Mouse (Mus musculus): ENCODE measurements at regions not wholly inside any gene's neighbourhood (a gene's known extent, or its start where the extent isn't known, plus 50 kb on each side); places are given as distances from the start of the nearest gene placed in this dataset.

DNA sequence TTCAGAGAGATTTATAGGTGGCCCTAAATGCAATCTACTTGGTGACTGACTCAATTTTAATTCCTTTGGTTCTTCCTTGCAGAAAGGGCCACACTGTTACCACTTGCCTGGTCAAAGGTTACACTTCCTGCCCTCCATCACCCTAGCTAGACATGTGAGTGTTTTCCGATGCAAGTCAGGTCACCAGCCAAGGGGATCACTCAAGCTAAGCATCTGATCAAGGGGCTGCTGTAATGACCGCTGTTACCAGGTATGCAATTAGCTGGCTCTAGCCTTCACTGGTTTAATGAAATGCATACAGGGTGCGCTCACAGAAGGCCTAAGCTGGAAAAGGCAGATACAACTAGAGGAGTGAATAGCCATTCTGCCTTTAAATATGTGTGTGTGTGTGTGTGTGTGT, 105.1 kb downstream of the Mtx2 start:
- no peak for DNase-seq

DNA sequence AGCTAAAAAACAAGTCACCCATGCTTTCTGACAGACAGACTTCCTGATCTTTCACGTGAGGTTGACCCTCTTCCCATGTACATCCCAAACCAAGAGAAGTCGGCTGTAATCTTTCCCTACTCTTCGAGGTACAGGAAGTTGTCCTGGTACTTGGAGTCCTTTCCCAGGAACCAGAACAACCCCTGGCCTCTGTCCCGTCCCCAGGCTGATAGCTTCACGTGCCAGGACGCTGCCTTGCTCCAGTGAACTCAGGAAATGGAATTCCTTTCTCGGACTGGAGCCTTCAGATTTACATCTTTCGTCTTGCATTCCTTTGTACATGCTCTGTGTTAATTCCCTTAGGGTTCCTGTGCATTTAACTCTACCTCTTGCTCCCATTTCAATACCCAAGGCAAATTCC, 107.6 kb downstream of the Mtx2 start:
- no peak for DNase-seq

DNA sequence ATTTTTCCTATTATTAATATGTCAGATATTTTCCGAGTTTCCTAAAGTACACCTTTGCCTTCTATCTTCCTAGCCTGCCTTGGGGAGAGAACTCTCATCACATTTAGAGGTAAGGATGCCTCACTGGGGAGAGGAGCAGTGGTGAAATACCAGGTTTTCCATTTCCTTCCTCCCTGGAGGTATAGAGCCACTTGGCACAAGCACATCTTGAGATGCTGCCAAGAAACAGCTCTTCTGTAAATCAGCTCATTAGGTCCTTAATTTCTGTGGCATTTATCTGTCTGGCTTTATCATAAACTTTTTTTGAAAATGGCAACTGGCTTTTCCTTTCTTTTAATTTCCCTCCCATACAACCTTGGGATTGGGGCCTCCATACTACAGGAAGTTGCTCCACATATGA, 108.2 kb downstream of the Mtx2 start:
- DNase-seq = no peak

DNA sequence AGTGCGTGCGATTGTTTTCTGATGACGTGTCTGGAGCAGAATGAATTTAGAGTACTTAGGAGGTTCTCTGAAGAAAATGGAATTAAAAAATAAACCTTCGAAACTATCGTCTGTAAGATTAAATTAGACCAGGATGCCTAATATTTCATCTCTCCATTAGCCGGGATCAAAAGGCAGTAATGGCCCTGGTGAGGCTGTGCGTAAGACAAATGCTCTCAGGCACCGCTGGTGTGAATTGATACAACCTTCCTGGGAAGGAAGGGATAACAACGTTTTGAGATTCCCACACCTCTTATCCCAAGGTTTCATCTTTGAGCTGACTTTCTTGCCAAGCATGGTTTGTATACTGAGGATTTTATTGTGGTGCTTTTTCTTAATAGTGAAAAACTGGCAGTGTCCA, 113.1 kb downstream of the Mtx2 start:
- DNase-seq = no peak

DNA sequence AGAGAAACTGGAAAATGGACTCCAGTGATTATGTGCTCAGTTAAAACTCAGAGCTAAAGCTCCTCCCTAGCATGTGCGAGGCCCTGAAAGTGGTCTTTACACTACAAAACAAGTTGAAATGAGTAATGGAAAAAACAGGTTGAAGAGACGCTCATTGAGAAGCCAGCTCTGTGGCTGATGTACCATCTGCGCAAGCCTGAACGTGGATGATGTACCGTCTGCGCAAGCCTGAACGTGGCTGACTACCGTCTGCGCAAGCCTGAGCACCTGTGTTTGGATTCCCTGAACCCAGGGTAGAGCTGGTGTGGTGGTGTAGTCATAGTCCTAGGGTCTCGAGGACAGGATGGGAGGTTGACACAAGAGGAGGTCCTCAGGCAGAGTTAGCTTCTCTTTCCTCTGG, 116.4 kb downstream of the Mtx2 start:
- DNase-seq = no peak

DNA sequence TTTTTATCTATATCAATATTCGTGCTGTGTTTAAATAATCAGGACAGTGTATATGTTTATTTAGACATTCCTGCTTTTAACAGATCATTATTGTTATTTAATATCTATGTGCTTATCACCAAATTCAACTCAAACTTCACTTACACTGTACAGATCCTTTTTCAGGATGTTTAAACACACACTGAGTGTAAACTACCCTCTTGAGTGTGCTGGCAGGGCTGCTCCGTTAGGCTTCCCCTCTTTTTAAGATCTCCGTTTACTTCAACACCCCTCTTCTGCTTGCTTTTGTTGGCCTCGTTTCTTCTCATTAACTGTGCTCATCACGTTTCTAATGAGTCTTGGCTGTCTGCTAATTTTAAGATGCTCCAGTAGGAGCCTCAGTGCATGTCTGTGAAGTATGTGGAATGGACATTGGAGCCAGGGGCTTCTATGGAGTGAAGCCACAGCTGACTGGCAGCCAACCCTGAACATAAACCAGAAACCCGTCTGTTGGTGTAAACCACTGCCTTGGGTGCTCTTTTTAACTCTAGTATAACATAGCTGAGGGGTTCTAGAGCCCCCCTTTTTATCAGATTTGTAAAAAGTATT, 117.1 kb downstream of the Mtx2 start:
- no peak for DNase-seq

DNA sequence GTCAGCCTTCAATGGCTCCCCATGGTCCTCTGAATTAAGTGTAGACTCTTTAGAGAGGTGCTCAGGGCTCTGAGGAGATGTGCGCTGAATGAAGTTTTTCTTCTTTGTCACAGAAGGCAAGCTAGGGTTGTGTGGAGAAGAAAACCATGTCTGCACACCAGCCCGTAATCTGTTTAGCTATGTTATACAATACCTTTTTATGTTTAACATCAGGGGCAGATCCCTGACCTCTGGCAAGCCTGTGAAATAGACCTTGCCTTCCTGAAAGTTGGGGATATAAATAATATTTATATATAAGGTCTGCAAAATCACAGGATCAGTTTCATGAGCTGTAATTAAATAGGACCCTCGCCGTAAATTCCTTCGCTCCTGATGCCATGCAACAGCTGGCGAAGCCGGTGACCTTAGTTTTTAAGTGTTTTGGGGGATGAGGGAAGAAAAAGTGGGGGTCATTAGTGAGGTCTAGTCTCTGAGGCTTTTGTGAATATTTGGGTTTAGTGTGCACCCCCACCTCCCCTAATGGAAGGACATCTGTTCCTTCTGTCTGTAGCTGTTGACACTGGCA, 119.7 kb downstream of the Mtx2 start:
- DNase-seq = no peak

DNA sequence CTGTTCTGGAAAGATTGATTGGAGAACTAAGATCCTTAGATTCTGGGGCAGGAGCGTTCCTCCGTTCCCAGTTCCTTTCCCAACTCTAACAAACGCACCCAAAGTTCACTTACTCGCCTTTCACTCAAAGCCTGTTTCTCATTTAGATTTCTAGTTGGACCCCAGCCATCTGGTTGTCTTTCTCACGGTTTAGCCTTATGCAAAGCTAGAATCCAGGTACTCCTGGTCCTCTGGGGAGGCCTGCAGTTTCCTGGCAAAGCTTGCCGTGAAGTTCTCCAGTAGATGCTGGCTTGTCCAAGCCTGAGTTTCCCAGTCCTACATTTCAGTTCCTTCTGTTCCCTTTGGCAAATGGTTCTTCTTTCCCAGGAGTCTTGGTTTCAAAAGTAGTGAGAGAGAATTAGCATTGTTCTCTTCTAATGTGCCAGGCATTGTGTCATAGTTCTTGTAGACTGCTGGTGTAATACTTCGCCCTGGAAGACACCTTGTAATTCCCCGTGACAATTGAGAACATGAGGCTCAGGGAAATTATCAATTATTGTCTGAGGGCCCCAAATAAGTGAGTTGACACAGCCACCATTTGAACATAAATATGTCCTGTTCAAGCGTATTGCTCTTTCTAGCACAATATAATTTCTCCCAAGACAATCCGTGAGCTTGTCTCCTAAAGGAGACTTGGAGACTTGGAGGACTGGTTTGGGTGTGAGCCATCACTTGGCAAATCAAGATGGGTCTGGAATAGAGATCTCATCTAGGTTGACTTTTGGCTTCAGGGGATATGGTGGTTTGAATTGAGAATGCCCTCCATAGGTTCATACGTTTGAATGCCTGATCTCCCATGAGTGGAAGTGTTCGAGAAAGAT, 126.0 kb downstream of the Mtx2 start:
- DNase-seq = no peak

DNA sequence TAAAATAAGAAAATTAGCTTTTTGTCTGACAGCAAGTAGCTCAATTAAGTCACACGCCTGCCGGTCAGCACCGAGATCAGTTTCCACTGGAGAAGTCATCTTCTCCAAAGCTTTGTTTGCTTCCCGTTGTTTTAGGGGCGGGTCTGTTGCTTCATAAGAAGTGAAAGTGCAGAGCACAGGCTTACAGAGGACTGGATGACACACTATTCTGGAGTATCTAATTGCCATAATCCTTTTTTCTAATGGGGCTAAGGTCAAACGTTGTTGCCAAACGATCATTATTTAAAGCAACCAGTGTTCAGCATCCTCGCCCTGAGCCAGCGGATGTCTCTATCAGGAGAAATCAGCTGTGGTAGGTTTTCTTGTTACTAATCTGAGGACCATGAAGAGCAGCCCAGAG, 128.5 kb downstream of the Mtx2 start:
- no peak for DNase-seq

DNA sequence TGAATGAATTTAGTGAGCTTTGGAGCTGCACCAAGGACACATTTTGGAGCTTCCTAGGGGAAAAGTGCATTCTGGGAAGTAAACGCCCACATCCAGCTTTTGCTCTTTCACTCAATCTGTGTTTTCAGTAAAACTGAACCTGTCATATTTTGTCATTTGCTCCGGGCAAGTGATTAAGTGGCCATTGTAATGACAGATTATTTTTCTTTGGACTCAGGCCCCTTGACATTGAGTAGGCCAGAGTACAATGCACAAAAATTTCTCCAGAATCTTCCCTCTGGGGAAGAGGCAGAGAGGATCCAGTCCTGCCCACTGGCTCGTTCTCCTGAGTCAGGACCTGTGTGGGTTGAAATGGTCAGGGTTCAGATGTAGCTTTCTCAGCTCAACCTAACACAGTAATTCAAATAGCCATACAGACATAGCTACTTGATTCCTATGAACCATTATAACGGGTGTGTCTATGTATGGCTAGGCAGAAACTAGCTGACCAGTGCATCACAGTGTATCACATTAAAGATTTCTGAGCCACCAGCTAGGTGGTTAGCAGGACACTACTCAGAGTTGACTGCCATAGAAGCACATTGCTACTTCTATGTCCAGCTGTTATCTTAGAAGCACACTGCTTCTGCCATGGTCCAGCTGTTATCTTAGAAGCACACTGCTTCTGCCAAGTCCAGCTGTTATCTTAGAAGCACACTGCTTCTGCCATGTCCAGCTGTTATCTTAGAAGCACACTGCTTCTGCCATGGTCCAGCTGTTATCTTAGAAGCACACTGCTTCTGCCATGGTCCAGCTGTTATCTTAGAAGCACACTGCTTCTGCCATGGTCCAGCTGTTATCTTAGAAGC, 129.9 kb downstream of the Mtx2 start:
- DNase-seq = no peak

DNA sequence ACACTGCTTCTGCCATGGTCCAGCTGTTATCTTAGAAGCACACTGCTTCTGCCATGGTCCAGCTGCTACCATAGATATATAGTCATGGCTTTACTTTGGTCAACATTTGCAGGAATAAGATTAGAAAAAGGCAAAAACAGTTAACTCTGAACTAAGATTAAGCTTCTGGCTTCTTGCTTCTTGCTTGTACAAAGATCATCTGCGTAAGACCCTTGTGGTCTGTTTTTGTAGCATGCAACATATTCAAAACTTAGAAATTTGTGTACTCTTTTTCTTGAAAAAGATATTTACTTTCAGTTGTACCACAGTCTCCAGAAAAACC, 130.5 kb downstream of the Mtx2 start:
- no peak for DNase-seq

DNA sequence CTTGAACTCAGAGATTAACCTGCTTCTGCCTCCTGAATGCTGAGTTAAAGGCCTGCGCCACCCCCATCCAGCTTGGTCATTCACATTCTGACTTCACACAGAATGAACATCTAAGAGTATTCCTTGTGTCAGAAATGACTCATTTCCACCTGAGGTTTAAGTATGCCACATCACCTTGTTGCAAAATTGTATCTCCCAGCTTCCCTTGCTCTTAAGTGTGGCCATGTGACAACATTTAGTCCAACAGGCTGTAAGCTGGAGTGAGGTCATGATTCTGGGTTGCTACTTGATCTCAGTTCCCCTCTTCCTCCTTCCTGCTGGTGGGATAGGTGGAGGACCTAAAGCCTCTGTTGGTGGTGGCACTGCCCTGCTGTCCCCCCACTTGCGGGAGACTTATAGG, 131.0 kb downstream of the Mtx2 start:
- DNase-seq = no peak

DNA sequence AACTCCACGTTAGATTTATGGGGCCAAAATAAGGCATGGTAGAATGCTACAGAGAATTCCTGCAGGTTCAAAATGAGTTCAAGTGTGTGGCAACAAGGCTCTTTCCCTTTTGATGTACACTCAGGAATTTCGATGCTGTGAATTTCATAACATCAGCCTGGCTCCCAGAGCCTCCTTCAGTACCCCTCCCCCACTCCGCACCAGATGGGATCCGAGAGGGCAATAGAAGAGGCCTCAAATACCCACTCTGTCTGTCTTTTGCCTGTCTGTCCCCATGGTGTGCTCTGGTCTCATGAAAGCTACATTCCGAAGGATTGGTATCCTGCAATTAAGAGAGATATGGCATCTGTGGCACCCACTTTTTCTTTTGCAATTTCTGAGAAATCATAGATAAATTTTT, 134.3 kb downstream of the Mtx2 start:
- DNase-seq = no peak

DNA sequence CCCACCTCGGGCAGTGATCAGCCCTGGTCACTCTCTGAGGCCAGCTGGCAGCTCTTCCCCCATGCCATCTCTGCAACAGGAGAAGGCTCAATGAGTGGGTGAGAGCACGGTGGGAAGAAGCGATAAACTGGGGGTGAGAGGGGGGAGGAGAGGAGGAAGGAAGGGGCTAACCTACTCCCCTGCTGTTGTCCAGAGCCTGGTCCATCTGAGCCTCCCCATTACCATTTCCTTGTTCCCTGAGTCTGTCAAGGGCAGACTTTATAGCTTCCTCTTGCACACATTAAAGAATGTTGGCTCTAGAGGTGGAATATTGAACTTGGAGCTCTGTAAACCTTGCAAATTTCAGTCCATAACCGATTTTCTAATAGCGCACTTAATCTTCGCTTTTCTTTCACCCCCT, 136.8 kb downstream of the Mtx2 start:
- no peak for DNase-seq

DNA sequence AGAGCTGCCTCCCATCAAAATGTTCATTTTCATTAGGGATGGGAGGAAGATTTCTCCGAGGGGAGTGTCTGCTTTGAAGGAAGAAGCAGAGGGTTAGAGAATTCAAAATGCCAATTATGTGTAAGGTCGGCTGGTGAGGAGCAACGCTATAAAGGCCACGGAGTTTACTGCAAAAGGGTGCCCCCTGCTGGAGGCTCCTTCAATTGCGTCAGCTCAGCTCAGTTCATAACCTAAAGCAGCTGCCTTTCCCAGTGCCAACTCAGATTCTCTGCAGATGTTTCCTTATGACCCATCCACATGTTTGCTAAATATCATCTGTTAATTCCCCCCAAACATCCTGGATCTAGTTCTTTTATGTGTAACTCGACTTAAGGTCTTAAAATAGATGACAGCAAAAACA, 138.8 kb downstream of the Mtx2 start:
- peak; percentile 65 for DNase-seq

DNA sequence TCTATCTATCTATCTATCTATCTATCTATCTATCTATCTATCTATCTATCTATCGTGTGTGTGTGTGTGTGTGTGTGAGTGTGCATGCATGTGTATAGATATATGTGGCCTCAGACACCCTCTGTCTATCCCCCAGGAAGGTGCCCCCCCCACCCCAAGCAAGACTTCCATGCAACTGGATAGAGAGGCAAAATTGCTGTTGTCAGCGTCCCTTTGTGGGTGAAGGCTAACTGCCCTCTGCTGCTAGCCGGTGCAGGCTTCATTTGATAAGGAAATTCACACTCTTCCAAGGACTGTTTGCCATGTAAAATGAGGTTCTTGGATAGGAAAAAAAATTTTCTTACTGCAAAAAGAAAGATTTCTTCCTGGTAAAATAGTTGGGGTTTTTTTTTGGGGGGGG, 139.4 kb downstream of the Mtx2 start:
- DNase-seq = no peak

DNA sequence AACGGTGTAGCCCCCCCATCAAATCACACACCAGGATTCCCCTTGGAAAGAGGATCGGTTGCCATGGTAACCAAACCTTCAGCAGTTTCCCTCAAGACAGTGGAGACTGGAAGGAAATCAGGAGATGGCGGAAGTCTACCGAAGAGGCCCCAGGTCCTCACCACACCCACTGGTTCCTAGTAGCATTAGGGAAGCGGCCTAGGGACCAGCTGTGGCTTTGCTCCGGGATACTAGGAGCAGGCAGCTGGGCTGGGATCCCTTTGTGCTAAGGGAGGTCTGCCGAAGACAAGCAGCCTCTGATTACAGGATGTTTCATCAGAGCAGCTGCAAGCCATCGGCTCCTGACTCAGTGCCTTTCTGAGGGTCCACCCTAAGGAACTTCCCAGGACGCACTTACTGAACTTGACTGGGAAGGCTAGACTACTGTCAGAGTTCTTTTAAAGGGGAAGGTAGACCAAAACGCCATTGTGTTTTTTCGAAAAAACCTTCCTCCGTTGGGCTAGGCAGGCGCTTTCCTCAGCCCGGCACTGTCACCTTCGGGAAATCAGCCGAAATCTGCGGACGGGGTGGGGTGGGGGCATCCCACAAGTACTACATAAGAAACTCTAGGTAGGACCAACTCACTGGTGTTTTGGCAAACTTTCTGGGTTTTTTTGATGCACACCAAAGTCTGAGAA, 139.9 kb downstream of the Mtx2 start:
- peak; percentile 20 for DNase-seq

DNA sequence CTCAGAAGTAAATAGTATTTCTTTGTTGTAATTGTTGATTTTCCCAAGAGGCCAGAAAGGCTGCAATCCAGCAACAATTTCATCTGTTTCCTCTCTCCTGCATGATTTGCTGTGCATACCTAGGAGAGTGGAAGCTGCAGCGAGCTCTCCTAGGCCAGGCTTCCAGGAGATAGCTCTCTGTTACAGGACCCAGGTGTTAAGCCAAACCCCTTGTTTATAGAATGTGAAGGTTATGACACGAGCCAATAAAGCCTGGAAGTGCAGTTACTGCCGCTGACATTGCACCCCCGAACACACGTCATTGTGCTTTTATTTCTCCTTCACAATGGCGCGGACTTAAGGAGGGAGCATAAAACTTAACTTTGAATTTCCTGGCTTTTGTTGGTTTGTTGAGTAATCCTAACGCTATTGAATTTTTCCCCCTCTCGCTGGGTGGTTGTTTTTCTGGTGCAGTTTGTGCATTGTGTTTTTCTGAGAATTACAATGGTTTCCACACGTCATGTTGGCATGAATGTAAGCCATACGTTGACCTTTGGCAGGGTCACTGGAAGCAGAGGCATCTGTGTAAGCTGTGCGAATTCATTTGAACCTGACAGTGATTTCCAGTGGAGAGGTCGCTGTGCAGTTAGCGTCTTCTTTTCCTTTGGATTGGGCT, 145.1 kb downstream of the Mtx2 start:
- DNase-seq = no peak

DNA sequence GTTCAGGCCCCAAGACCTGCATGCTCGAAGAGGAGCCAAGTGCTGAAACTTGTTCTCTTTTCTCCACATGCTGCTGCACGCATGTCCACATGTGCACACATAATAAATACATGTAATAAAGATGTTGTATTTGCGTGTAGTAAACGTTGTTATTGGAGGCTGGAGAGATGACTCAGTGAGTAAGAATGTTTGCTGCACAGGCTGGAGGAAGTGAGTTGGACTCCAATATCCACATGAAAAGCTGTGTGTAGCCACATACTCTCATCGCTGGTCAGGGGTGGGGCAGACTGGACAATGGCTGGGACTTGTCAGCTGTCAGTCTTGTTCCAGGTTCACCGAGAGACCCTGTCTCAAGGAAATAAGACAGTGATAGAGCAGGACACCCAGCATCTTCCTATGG, 147.8 kb downstream of the Mtx2 start:
- DNase-seq = no peak

DNA sequence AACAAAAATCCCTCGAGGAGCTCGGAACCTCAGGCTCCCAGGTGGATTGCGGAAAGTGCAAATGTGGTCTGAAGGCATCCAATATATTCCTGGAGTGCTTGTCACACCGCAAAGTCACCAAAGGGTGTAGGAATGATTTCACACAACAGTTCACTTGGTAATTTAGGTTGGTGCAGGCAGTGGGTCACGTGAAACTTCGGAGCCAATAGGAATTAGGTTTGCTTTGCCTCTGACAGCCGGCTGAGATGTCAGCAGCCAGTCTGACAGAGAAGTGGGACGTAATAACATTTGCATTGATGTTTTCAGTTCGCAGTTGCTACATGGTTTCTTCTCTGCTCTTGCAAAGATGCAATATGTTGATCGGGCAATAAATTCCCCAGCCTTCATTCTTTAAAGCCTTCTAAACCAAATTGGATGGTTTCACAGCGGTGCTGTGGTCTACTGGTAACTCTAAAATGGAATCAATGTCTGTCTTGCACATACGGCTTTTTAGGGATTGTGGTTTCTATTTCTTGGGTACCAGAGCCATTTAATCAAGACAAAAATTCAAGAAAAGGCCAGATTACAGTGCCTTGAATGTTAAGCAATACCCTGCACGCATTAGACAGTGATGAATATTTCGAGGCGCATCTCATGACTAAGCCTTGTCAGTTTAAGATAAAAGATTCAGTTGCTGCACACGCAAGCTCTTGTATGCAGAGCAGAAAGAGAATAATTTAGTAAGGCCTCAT, 149.2 kb downstream of the Mtx2 start:
- no peak for DNase-seq

DNA sequence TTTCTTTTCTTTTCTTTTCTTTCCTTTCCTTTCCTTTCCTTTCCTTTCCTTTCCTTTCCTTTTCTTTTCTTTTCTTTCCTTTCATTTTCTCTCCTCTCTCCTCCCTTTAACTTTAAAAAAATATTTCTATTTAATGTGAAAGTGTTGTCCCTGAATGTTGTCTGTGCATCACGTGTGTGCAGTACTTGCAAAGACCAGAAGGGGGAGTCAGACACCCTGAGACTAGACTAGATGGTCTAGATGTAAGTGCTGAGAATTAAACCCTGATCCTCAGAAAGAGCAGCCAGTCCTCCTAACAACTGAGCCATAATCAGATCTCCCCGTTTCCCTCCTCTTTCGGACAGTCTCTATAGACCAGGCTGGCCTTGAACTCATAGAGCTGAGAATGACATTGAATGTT, 151.7 kb downstream of the Mtx2 start:
- no peak for DNase-seq

DNA sequence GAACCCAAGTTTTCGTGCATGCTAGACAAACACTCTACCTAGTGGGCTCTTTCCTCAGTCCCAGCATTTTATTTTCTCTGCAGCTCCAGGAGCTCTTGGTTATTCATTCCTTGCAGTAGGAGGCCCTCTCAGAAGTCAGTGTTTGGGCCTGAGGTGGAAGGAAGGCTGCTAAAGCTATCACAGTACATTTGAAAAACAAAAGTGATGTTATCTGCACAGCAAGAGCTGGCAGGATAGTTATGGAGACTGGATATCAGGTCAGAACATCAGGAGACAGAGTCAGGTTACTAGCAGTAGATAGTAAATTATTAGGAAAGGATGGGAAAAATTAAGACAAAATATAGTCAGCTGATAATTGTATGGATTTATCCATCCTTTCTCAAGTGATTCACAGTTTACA, 152.2 kb downstream of the Mtx2 start:
- no peak for DNase-seq
